8 mouse cellular contexts compared by ENCODE assay signal in genomic region chr1:92473165-92474041, GRCm38 (mm10). TPM values are rescaled to one million over a fixed set of nuclear protein-coding genes. Genes with fewer than 3 reads are reported as not detected.
DNase-seq lines count a peak whose midpoint lies in the region; ATAC-seq and TF ChIP-seq lines count a peak whose summit lies in the region.

Ndufa10 (minus strand) TSS chr1:92473860.

- H3K4me2 ChIP-seq in heart, embryonic 11.5 days, result peak within 1 kb of the TSS; percentile 95
- H3K4me2 ChIP-seq in kidney, embryonic 16.5 days (replicated peaks; ENCODE audit: low read depth, low read length), result peak within 1 kb of the TSS; percentile 78
- H3K4me2 ChIP-seq in myocyte (ENCODE audit: low read depth), result peak within 1 kb of the TSS; percentile 100

- H3ac ChIP-seq in C2C12 (ENCODE audit: control insufficient read depth, insufficient read length, low read depth), result peak within 1 kb of the TSS; percentile 87
- H3ac ChIP-seq in myocyte (ENCODE audit: control insufficient read depth, insufficient read length), result peak within 1 kb of the TSS; percentile 72

- under 1% methylated on average over 54 of the region's 67 CpGs for WGBS in heart, embryonic 11.5 days (ENCODE audit: insufficient replicate concordance)
- WGBS in kidney, embryonic 16.5 days, result under 1% methylated on average over 67 of the region's 67 CpGs
- under 1% methylated on average over 67 of the region's 67 CpGs for WGBS in liver, adult 2 months

- H3K36me3 ChIP-seq in C2C12 (ENCODE audit: control insufficient read depth, insufficient read depth) (peaks cover 22% of the 10 kb centered on the region), myocyte (ENCODE audit: control insufficient read depth, insufficient read depth) (peaks cover 13% of the 10 kb centered on the region)
- peaks cover 30% of the 10 kb centered on the region for H3K36me3 ChIP-seq in erythroblast, embryonic 14.5 days (ENCODE audit: control insufficient read depth)
- H3K36me3 ChIP-seq in heart, embryonic 11.5 days (ENCODE audit: control insufficient read depth, insufficient read depth, low read length), result peaks cover 7% of the 10 kb centered on the region; the same call in 1 of the 2 replicates
- peaks cover 21% of the 10 kb centered on the region for H3K36me3 ChIP-seq in kidney, embryonic 16.5 days (ENCODE audit: insufficient read depth, low read length)
- peaks cover 14% of the 10 kb centered on the region for H3K36me3 ChIP-seq in liver, adult 2 months (ENCODE audit: control insufficient read depth, insufficient read depth, low read length)
- H3K36me3 ChIP-seq in splenic B cell, adult 2 months (ENCODE audit: control insufficient read depth, insufficient read depth, low read length, poor library complexity, severe bottlenecking), result peaks cover 2% of the 10 kb centered on the region

- TF ChIP-seq CTCF in C2C12 (IDR thresholded peaks at IDR 0.05; ENCODE audit: control insufficient read depth, insufficient read depth, insufficient read length), result no peak
- no peak for TF ChIP-seq CTCF in brain, embryonic 14.5 days (IDR thresholded peaks at IDR 0.05; ENCODE audit: borderline replicate concordance, extremely low read depth, insufficient read depth, insufficient read length)
- no peak for TF ChIP-seq CTCF in liver, adult 2 months (IDR thresholded peaks at IDR 0.05; ENCODE audit: low read depth, low read length)

- peaks cover 4% of the 10 kb centered on the region for H3K27me3 ChIP-seq in C2C12 (ENCODE audit: control insufficient read depth, insufficient read depth, insufficient read length)
- H3K27me3 ChIP-seq in erythroblast, embryonic 14.5 days (ENCODE audit: control insufficient read depth), result peaks cover 8% of the 10 kb centered on the region
- H3K27me3 ChIP-seq in heart, embryonic 11.5 days (ENCODE audit: control insufficient read depth, insufficient read depth, low read length), result no peaks in the 10 kb centered on the region
- peaks cover 2% of the 10 kb centered on the region; the same call in 1 of the 2 replicates for H3K27me3 ChIP-seq in kidney, embryonic 16.5 days (ENCODE audit: insufficient read depth, low read length)
- H3K27me3 ChIP-seq in liver, adult 2 months (ENCODE audit: control insufficient read depth, insufficient read depth, low read length), result no peaks in the 10 kb centered on the region
- H3K27me3 ChIP-seq in myocyte (ENCODE audit: control insufficient read depth, insufficient read depth, insufficient read length), result peaks cover 9% of the 10 kb centered on the region
- no peaks in the 10 kb centered on the region for H3K27me3 ChIP-seq in splenic B cell, adult 2 months (ENCODE audit: control insufficient read depth, insufficient read depth, low read length, poor library complexity, severe bottlenecking)

- peak within 1 kb of the TSS; percentile 89 for H3K4me3 ChIP-seq in C2C12 (ENCODE audit: insufficient read depth, poor library complexity, severe bottlenecking)
- H3K4me3 ChIP-seq in erythroblast, embryonic 14.5 days (replicated peaks), result peak within 1 kb of the TSS; percentile 97
- H3K4me3 ChIP-seq in heart, embryonic 11.5 days (ENCODE audit: low read depth, low read length), result peak within 1 kb of the TSS; percentile 98
- H3K4me3 ChIP-seq in kidney, embryonic 16.5 days (ENCODE audit: low read length), result peak within 1 kb of the TSS; percentile 69
- H3K4me3 ChIP-seq in liver, adult 2 months (ENCODE audit: insufficient read depth, low read depth, low read length), result peak within 1 kb of the TSS; percentile 93
- H3K4me3 ChIP-seq in myocyte, result peak within 1 kb of the TSS; percentile 85

- H3K79me3 ChIP-seq in C2C12 (ENCODE audit: low read depth), result peaks cover 24% of the 10 kb centered on the region

- H3K79me2 ChIP-seq in C2C12 (ENCODE audit: control insufficient read depth, insufficient read depth), result peaks cover 27% of the 10 kb centered on the region
- peaks cover 8% of the 10 kb centered on the region; the same call in 1 of the 2 replicates for H3K79me2 ChIP-seq in liver, adult 2 months (ENCODE audit: control insufficient read depth, insufficient read depth, low read length)
- H3K79me2 ChIP-seq in myocyte (ENCODE audit: control insufficient read depth, insufficient read depth), result peaks cover 24% of the 10 kb centered on the region

- peak; percentile 56 for TF ChIP-seq POLR2A in brain, embryonic 14.5 days (IDR thresholded peaks at IDR 0.05; ENCODE audit: borderline replicate concordance, extremely low read depth, insufficient read depth, insufficient read length, poor library complexity, severe bottlenecking)
- peak; percentile 42; the same call in 1 of the 2 replicates for TF ChIP-seq POLR2A in liver, adult 2 months (IDR thresholded peaks at IDR 0.05; ENCODE audit: extremely low read depth, insufficient read depth, low read length)
- peak; percentile 87 for TF ChIP-seq POLR2A in myocyte (IDR thresholded peaks at IDR 0.05; ENCODE audit: insufficient read length, low read depth)

- H3K9ac ChIP-seq in heart, embryonic 11.5 days (ENCODE audit: low read depth, low read length), result peak within 1 kb of the TSS; percentile 98
- peak within 1 kb of the TSS; percentile 80 for H3K9ac ChIP-seq in kidney, embryonic 16.5 days (replicated peaks; ENCODE audit: low read length)
- peak within 1 kb of the TSS; percentile 96 for H3K9ac ChIP-seq in liver, adult 2 months (ENCODE audit: low read depth, low read length)

- no peaks in the 10 kb centered on the region for H3K9me3 ChIP-seq in erythroblast, embryonic 14.5 days (ENCODE audit: control insufficient read depth, low read length)
- no peaks in the 10 kb centered on the region for H3K9me3 ChIP-seq in heart, embryonic 11.5 days (replicated peaks; ENCODE audit: control insufficient read depth, low read length)
- H3K9me3 ChIP-seq in kidney, embryonic 16.5 days (ENCODE audit: low read length), result no peaks in the 10 kb centered on the region

- H3K27ac ChIP-seq in heart, embryonic 11.5 days (ENCODE audit: low read depth, low read length), result peak within 1 kb of the TSS; percentile 71
- H3K27ac ChIP-seq in kidney, embryonic 16.5 days (ENCODE audit: low read length), result peak within 1 kb of the TSS; percentile 70; the same call in 1 of the 2 replicates
- H3K27ac ChIP-seq in liver, adult 2 months (replicated peaks; ENCODE audit: insufficient read depth, low read depth, low read length), result peak within 1 kb of the TSS; percentile 79

- peak; percentile 88 for ATAC-seq in heart, embryonic 11.5 days (replicated peaks; ENCODE audit: insufficient number of reproducible peaks, low FRiP score, low TSS enrichment)
- peak; percentile 95 for ATAC-seq in kidney, embryonic 16.5 days (ENCODE audit: low FRiP score, low TSS enrichment)

- peak; percentile 97 for DNase-seq in brain, embryonic 14.5 days (ENCODE audit: low read depth)
- DNase-seq in liver, adult 2 months (ENCODE audit: extremely low read depth, low read depth, low spot score), result peak; percentile 80
- peak; percentile 97 for DNase-seq in splenic B cell, adult 2 months (ENCODE audit: low read depth, low spot score)

- H3K4me1 ChIP-seq in erythroblast, embryonic 14.5 days (ENCODE audit: control insufficient read depth), result peaks cover 26% of the 10 kb centered on the region
- peaks cover 5% of the 10 kb centered on the region for H3K4me1 ChIP-seq in heart, embryonic 11.5 days (ENCODE audit: control insufficient read depth, insufficient read depth, low read length)
- H3K4me1 ChIP-seq in kidney, embryonic 16.5 days (ENCODE audit: insufficient read depth, low read length), result peaks cover 13% of the 10 kb centered on the region
- peaks cover 5% of the 10 kb centered on the region for H3K4me1 ChIP-seq in liver, adult 2 months (ENCODE audit: control insufficient read depth, insufficient read depth, low read length)

TF ChIP-seq in C2C12, 6 proteins besides CTCF, POLR2A, EP300 and RAD21:
- TF ChIP-seq MYOG (IDR thresholded peaks at IDR 0.05; ENCODE audit: control insufficient read depth, extremely low read depth, insufficient read length), result no peak
- TF ChIP-seq MAX (IDR thresholded peaks at IDR 0.05), result peak; percentile 95

TF ChIP-seq in myocyte, 11 proteins besides CTCF, POLR2A, EP300 and RAD21:
- TF ChIP-seq E2F4 (IDR thresholded peaks at IDR 0.05; ENCODE audit: insufficient read depth), result no peak
- TF ChIP-seq TCF3 (IDR thresholded peaks at IDR 0.05; ENCODE audit: insufficient read length, low read depth), result no peak
- TF ChIP-seq USF1 (IDR thresholded peaks at IDR 0.05; ENCODE audit: low read depth), result no peak
- no peak for TF ChIP-seq MYOD1 (IDR thresholded peaks at IDR 0.05; ENCODE audit: control insufficient read depth in 1 of 3, insufficient read length in 2 of 3, low read depth in 2 of 3)
- TF ChIP-seq SRF (IDR thresholded peaks at IDR 0.05; ENCODE audit: control insufficient read depth, insufficient read length, low read depth), result peak; percentile 85
- no peak for TF ChIP-seq MAX (IDR thresholded peaks at IDR 0.05; ENCODE audit: low read depth)
- TF ChIP-seq CEBPB (IDR thresholded peaks at IDR 0.05; ENCODE audit: insufficient read depth, poor library complexity, severe bottlenecking), result no peak
- TF ChIP-seq TCF12 (IDR thresholded peaks at IDR 0.05; ENCODE audit: insufficient read depth, poor library complexity, severe bottlenecking), result no peak
- TF ChIP-seq REST (IDR thresholded peaks at IDR 0.05; ENCODE audit: insufficient read depth, insufficient read length), result peak; percentile 30
- TF ChIP-seq POLR2AphosphoS2 (IDR thresholded peaks at IDR 0.05; ENCODE audit: insufficient read length, low read depth), result peak; percentile 82
- peak in 1 of 3 experiments; percentile 6 for TF ChIP-seq MYOG (IDR thresholded peaks at IDR 0.05; ENCODE audit: control insufficient read depth in 1 of 3, insufficient read depth in 1 of 3, insufficient read length in 2 of 3, low read depth in 2 of 3)

RNA-seq across cellular contexts. Expression of gene Ndufa10, which starts in this region (rescaled TPM):
- polyA plus RNA-seq in C2C12 (2012; fragmentation: generic; extraction: Trizol) (112 TPM), myocyte (2012; fragmentation: generic; extraction: Trizol) (162 TPM)
- 116 and 117 TPM in 2 replicates for polyA plus RNA-seq in brain, embryonic 14.5 days (2012; rRNA removed)
- polyA plus RNA-seq in erythroblast, embryonic 14.5 days (2012), result 4.0 and 5.5 TPM in 2 replicates
- polyA plus RNA-seq in heart, embryonic 11.5 days (2014; fragmentation: Nextera tagmentation; extraction: Ambion mirVana), result 462 and 465 TPM in 2 replicates
- 348 and 378 TPM in 2 replicates for polyA plus RNA-seq in kidney, embryonic 16.5 days (2015; fragmentation: Nextera tagmentation; extraction: Ambion mirVana)
- total RNA-seq in liver, adult 2 months (2014; rRNA removed), result 111 and 126 TPM in 2 replicates
- polyA plus RNA-seq in liver, adult 2 months (2012; rRNA removed), result 140 and 143 TPM in 2 replicates

Comparison
In these comparisons a context has a peak if more than half of its experiments do, and no peak if none do; other contexts are left out.
1. Peak in every context shown above with its lines: DNase-seq, ATAC-seq, H3K4me3 ChIP-seq and H3K27ac ChIP-seq.
2. RNA of gene Ndufa10 (polyA plus RNA-seq): 462 to 465 TPM in heart, embryonic 11.5 days, 348 to 378 TPM in kidney, embryonic 16.5 days, 162 TPM in myocyte (single experiment), 140 to 143 TPM in liver, adult 2 months, 116 to 117 TPM in brain, embryonic 14.5 days and 112 TPM in C2C12 (single experiment); 4.0 to 5.5 TPM in erythroblast, embryonic 14.5 days; every median in the first group is over 10 times any median in the second.